Mouse (Mus musculus): ENCODE measurements around the gene Setd5. TPM values are rescaled to one million over a fixed set of nuclear protein-coding genes. Genes with fewer than 3 reads are reported as not detected.

The Setd5 gene
- total and polyA plus RNA-seq, 3 experiments: 14.6 to 33.5 (median 31.1) TPM

DNA sequence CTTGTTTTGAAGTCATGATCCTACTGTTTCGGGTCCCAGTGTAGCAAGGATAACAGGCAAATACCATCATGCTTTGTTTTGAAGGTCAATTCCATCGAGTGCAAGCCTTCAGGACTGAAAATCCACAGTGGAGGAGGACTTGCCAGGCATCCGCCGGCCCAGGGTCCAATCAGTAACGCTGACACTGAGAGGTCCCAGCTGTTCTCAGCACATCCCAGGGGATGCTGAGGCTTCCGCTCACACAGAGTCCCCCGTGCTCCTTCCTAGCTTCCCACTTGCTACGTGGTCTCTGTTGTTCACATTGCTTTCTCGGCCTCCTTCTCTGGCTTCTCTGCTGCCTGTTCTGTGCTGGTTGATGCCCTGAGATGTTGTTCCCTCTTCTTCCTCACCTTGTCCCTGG is 107.0 kb downstream of the Setd5 start:
- intact Hi-C loops (cut with DNase I): no loop called here
- Histone ChIP-seq H3K79me2 (replicated peaks; ENCODE audit: control insufficient read depth, insufficient read depth, low read length) (no peaks in the 10 kb centered on the region), H3K36me3 (ENCODE audit: control insufficient read depth, insufficient read depth, low read length) (no peaks in the 10 kb centered on the region), H3K4me1 (ENCODE audit: control insufficient read depth, insufficient read depth, low read length) (peaks cover 2% of the 10 kb centered on the region; the same call in 1 of the 2 replicates), H3K4me3 (no peak overlapping the region), H3K9ac (ENCODE audit: low read depth, low read length) (no peak overlapping the region), H3K27me3 (ENCODE audit: control insufficient read depth, insufficient read depth, low read length) (peaks cover 2% of the 10 kb centered on the region; the same call in 1 of the 2 replicates), H3K27ac (no peak overlapping the region)
- 54% methylated on average over 9 of the region's 9 CpGs for WGBS
- peak; percentile 31 to 51 for DNase-seq
- TF ChIP-seq POLR2A (IDR thresholded peaks at IDR 0.05; ENCODE audit: insufficient read depth, low read depth, low read length) (no peak), EP300 (IDR thresholded peaks at IDR 0.05; ENCODE audit: insufficient read depth, low read depth, low read length) (no peak), CTCF (IDR thresholded peaks at IDR 0.05) (no peak)

DNA sequence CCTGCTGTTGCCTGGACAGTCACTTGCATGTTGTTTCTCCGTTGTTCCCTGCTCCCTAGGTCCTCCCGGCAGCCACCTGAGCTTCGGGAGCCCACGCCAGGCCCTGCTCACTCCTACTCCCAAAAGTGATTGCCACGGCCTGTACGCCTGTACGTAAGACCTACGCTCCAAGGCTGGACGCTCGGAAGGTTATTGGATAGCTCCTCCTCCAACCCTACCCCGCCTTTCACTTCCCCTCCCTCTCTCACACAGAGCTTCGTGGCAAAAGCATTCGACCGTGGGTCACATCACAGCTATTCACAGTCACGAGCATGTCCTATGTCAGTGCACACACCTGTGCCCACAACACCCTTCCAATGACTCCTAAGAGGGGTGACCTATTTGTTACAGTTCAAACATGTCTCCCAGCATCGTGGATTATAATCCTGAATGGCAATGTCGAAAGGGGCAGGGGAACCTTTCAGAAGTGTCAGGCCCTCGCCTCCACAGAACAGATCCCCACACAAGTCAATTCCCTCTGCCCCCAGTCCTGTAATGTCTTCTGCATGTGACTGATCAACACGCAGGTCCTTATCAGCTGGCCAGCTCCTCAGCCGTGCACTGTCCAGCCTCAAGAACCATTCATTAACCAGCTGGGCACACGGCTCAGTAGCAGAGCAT is 107.8 kb downstream of the Setd5 start:
- intact Hi-C loops (cut with DNase I): no loop called here
- Histone ChIP-seq H3K79me2 (replicated peaks; ENCODE audit: control insufficient read depth, insufficient read depth, low read length) (no peaks in the 10 kb centered on the region), H3K4me1 (ENCODE audit: control insufficient read depth, insufficient read depth, low read length) (peaks cover 2% of the 10 kb centered on the region; the same call in 1 of the 2 replicates), H3K27ac (no peak overlapping the region), H3K27me3 (ENCODE audit: control insufficient read depth, insufficient read depth, low read length) (peaks cover 2% of the 10 kb centered on the region; the same call in 1 of the 2 replicates), H3K36me3 (ENCODE audit: control insufficient read depth, insufficient read depth, low read length) (no peaks in the 10 kb centered on the region), H3K9ac (ENCODE audit: low read depth, low read length) (no peak overlapping the region), H3K4me3 (no peak overlapping the region)
- no peak for DNase-seq
- TF ChIP-seq CTCF (IDR thresholded peaks at IDR 0.05) (no peak), POLR2A (IDR thresholded peaks at IDR 0.05; ENCODE audit: insufficient read depth, low read depth, low read length) (no peak)
- WGBS: 77% methylated on average over 21 of the region's 21 CpGs

DNA sequence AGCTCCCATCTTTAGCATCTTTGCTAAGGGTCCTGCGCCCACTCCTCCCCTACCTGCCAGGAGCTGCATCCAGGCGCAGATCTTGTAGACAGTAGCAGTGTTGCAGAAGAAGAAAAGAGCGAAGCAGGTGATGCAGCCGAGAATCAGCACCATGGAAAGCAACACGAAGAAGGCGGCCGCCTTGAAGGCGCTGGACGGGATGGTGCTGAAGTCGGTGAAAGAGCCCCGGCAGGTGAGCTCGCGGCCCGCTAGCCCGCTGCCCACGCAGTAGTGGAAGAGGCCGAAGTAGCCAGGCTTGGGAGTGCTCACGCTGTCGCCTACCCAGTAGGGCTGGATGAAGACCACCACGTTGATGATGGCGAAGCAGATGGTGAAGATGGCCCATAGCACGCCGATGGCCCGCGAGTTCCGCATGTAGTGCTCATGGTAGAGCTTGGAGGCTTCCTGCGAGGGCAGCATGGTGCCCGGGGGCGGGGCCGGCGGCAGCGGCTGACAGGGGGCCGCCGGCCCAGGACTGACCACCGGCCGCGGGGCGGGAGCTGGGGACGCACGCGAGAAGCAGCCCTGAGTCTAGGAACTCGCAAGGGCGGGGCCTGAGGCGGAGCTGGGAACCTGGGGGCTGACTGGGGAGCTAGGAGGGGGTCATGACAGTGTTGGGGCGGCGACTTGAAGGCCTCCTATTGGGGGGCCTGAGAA is 116.7 kb downstream of the Setd5 start:
- H3K4me3 ChIP-seq: no peak overlapping the region
- no peaks in the 10 kb centered on the region for H3K79me2 ChIP-seq (replicated peaks; ENCODE audit: control insufficient read depth, insufficient read depth, low read length)
- no peak for DNase-seq
- no peak overlapping the region for H3K9ac ChIP-seq (ENCODE audit: low read depth, low read length)
- no peaks in the 10 kb centered on the region for H3K36me3 ChIP-seq (ENCODE audit: control insufficient read depth, insufficient read depth, low read length)
- WGBS: 5% methylated on average over 45 of the region's 46 CpGs
- no peaks in the 10 kb centered on the region for H3K4me1 ChIP-seq (ENCODE audit: control insufficient read depth, insufficient read depth, low read length)
- intact Hi-C loops (cut with DNase I): no loop called here
- TF ChIP-seq POLR2A (IDR thresholded peaks at IDR 0.05; ENCODE audit: insufficient read depth, low read depth, low read length) (no peak), EP300 (IDR thresholded peaks at IDR 0.05; ENCODE audit: insufficient read depth, low read depth, low read length) (no peak), CTCF (IDR thresholded peaks at IDR 0.05) (no peak)
- no peak overlapping the region for H3K27ac ChIP-seq
- H3K27me3 ChIP-seq (ENCODE audit: control insufficient read depth, insufficient read depth, low read length): peaks cover 6% of the 10 kb centered on the region

DNA sequence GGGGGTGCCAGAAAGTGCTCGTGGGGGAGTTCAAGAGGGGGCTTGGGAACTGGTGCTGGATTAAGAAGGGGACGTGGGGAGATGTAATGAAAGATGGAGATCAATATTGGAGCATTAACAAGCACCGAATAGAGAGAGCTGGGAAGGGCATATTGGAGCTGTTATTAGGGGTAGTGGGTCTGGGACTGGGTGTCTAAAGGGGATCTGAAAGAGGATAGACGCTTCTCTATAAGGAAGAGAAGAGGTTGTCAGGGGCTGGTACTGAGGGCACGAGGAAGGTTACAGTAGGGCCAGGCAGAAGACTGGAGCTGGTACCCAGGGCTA is 117.3 kb downstream of the Setd5 start:
- no peak for TF ChIP-seq CTCF (IDR thresholded peaks at IDR 0.05)
- no peak for TF ChIP-seq POLR2A (IDR thresholded peaks at IDR 0.05; ENCODE audit: insufficient read depth, low read depth, low read length)
- TF ChIP-seq EP300 (IDR thresholded peaks at IDR 0.05; ENCODE audit: insufficient read depth, low read depth, low read length): no peak
- Histone ChIP-seq H3K4me3 (no peak overlapping the region), H3K36me3 (ENCODE audit: control insufficient read depth, insufficient read depth, low read length) (no peaks in the 10 kb centered on the region), H3K9ac (ENCODE audit: low read depth, low read length) (no peak overlapping the region), H3K79me2 (replicated peaks; ENCODE audit: control insufficient read depth, insufficient read depth, low read length) (no peaks in the 10 kb centered on the region), H3K27ac (no peak overlapping the region), H3K27me3 (ENCODE audit: control insufficient read depth, insufficient read depth, low read length) (peaks cover 4% of the 10 kb centered on the region), H3K4me1 (ENCODE audit: control insufficient read depth, insufficient read depth, low read length) (no peaks in the 10 kb centered on the region)
- intact Hi-C loops (cut with DNase I): no loop called here
- WGBS: 7% methylated on average over 5 of the region's 5 CpGs
- no peak for DNase-seq

DNA sequence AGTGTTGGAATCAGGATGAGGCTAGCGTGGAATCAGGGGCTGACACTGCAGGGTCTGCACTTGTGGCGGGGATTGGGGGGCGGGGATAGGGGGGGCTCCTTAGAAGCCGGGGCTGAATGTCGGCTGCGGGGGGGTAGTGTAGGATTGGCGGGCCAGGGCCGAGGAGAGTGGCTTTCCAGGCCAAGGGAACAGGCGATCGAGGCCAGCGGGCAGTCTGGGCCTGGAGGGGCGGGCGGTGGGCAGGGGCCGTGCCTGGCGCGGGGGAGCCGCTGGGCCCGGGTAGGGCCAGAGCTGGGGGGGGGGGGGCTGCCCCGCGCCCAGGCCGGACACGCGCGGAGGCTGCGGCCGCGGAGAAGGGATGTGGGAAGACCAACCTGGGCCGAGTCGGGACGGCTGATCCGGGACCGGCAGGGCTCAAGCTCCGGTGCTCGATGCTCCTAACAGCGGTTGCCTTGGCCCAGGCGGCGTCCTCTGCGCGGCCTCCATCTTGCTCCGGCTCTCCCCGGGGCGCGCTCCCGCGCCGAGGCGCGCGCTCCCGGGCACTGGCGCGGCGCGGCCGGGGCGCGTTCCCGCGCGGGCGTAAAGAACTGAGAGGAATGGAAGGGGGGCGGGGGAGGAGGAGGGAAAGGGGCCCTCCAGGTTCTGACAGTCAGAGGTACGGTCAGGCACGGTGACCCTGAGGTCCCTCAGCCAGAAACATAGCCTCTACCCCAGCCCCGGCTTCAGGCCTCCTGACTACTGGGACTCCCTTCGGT is 117.9 kb downstream of the Setd5 start, which contains the start of gene Lhfpl4:
Lhfpl4 (minus strand) TSS at position 544 of the 755 bp plus-strand sequence.
- WGBS: 1% methylated on average over 57 of the region's 66 CpGs
- Histone ChIP-seq H3K79me2 (replicated peaks; ENCODE audit: control insufficient read depth, insufficient read depth, low read length) (no peaks in the 10 kb centered on the region), H3K27ac (no peak within 1 kb of the TSS), H3K9ac (ENCODE audit: low read depth, low read length) (no peak within 1 kb of the TSS), H3K4me3 (peak within 1 kb of the TSS; percentile 38), H3K36me3 (ENCODE audit: control insufficient read depth, insufficient read depth, low read length) (no peaks in the 10 kb centered on the region), H3K27me3 (ENCODE audit: control insufficient read depth, insufficient read depth, low read length) (peaks cover 4% of the 10 kb centered on the region), H3K4me1 (ENCODE audit: control insufficient read depth, insufficient read depth, low read length) (no peaks in the 10 kb centered on the region)
- intact Hi-C loops (cut with DNase I): no loop called here
- no peak for DNase-seq
- TF ChIP-seq CTCF (IDR thresholded peaks at IDR 0.05) (no peak), POLR2A (IDR thresholded peaks at IDR 0.05; ENCODE audit: insufficient read depth, low read depth, low read length) (no peak), EP300 (IDR thresholded peaks at IDR 0.05; ENCODE audit: insufficient read depth, low read depth, low read length) (no peak)

All from heart, adult 2 months (tissue).